Mouse (Mus musculus): Measurements from ENCODE around the gene Tmem14a.

Tmem14a gene

GRCm38 (mm10) chr1:21218489-21218919, at the start of gene Tmem14a:
Tmem14a (plus strand) TSS chr1:21218575.
- in situ Hi-C loops (cut with MboI, MseI): loop anchor here (10.0 kb wide), 2 partner anchors 264 to 746 kb away; partner anchors contain the start of genes Efhc1 and Kcnq5

DNA sequence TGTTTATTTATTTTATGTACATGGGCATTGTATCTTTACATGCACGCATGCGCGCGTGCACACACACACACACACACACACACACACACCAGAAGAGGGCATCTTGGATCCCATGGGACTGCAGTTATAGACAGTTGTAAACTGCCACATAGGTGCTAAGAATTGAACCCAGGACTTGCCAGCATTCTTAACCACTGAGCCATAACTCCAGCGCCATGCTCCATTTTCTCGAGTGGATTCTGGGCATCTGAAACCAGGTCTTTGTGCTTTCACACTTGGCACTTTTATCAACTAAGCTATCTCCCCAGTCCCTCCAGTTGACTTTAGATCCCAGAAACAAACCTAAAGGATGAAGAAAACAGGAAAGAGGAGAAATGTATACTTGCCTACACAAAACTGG, 33.2 kb upstream of the Tmem14a start:
- in situ Hi-C loops (cut with MboI, MseI): no loop called here

GRCm38 (mm10) chr1:21206241-21206640, 12.1 kb upstream of the Tmem14a start:
- in situ Hi-C loops (cut with MboI, MseI): no loop called here

DNA sequence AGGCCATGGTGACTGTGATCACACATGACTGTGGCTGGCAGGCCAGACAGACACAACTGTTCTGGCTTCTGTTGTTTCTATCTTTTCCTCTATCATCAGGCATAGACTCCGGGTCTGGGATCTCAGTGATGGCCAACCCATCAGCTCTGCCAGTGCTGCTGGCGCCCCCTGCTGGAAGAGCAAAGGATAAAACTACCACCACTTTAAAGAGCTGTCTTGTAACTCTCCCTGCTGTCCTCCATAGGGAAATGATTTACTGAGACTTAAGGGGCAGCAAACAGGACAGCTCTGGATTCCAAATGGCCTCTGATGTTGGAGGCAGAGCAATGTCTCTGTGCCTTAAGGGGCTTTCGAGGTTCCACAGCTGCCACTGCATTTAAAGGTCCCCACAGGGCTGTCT, 4.8 kb upstream of the Tmem14a start:
- in situ Hi-C loops (cut with MboI, MseI): loop anchor here (10.0 kb wide), 2 partner anchors 259 to 751 kb away; partner anchors contain the start of genes Efhc1 and Kcnq5

- in situ Hi-C loops (cut with MboI, MseI): loop anchor here (10.0 kb wide), 2 partner anchors 259 to 751 kb away; partner anchors contain the start of genes Efhc1 and Kcnq5
These were observed 4.2 kb upstream of the Tmem14a start for GRCm38 (mm10) chr1:21213991-21214692.

DNA sequence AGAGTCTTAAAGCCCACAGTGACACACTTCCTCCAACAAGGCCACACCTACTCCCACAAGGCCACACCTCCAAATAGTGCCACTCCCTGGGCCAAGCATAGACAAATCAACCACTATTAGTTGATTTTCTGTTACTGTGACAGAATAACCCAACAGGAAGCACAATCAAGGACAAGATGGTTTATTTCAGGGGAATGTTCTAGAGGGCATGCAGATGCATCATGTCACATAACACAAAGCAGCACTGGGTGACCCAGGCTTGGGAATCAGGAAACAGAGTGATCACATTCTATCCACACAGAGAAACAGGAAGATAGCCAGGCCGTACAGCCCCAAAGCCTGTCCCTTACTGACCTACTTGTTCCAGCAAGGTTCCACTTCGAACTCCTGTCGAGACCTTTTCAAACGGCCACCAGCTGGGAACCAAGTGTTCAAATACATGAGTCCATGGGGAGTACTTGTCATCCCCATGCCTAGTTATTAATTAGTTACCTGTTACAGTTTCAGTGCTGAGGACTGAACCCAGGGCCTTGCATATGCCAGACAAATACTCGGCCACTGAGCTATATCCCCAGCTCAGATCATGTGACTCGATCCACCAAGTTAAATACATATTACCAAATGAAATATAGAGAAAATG, 9.5 kb downstream of the Tmem14a start:
- in situ Hi-C loops (cut with MboI, MseI): loop anchor here (5.0 kb wide), 1 partner anchor 34 kb away; no protein-coding TSS in a partner anchor

DNA sequence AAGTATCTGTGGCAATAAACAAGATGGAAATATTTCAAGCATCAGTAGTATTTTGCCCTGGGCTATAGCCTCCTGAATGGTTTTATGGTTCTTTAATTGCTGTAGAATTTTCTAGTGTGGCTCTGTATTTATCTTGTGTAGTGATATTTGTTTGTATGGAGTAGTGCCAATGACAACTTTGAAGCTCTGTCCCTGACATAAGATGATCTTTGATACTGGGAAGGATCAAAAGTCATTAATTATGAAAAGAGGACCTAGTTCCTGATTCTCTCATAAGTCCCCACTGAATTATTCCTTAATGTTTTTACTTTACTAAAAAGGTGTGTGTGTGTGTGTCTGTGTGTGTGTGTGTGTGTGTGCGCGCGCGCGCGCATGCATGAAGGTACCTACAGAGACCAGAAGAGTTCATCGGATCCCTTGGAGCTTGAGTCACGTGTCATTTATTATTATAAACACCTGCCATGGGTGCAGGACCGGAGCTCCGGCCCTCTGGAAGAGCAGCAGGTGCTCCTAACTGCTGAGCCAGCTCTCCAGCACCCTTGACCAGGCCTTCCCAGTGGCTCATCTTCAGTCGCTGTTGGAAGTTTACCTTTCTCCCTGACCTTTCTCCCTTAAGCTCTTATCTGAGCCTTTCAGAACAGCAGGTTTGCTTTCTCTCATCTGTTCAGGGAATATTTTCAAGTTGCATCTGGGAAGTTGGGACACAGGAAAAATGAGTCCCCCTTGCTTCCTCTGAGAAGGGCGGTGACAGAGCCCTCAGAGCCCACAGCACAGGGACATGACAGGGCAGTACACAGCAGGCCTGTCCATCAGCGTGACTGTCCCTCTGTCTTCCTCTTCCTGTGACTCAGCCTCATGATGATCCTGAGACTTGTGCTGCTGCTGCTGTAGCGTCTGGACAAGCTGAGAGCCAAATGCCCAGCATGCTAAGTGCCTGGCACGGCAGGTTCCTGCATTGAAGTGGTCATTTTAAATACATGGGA, 10.7 kb downstream of the Tmem14a start:
- in situ Hi-C loops (cut with MboI, MseI): loop anchor here (5.0 kb wide), 1 partner anchor 33 kb away; no protein-coding TSS in a partner anchor

GRCm38 (mm10) chr1:21230376-21230775, 12.0 kb downstream of the Tmem14a start:
- in situ Hi-C loops (cut with MboI, MseI): no loop called here

DNA sequence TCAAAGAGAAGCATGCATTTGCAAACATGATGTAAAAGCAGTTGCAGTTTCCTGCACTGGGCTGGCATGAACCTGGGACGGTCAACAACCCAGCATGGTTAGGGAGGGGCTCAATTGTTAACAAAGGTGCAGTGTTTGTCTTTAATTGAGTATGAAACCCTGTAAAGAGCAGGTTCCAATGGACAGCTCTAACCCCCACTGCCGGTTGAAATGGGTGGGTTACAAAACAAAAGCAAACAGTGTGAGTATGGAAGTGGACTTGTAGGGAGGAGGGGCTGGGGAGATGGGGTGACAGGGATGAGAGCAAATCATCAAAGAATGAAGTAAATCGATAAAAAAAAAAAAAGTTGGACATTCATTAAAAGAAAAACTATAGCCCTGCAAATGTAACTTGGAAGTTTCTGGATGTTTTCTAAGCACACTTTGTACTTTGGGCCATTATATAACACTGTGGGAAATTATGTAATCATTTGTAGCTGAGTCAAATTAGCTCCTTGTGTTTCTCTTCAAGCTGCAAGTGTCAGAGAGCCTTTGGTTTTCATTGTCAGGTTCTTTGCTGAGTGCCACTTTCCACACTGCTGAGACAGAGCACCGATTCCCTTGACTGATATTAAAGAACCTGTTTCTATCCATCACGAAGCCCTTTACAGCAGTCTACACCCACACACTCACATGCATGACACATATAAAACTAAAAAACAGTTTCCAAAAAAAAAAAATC, 13.5 kb downstream of the Tmem14a start:
- in situ Hi-C loops (cut with MboI, MseI): no loop called here

DNA sequence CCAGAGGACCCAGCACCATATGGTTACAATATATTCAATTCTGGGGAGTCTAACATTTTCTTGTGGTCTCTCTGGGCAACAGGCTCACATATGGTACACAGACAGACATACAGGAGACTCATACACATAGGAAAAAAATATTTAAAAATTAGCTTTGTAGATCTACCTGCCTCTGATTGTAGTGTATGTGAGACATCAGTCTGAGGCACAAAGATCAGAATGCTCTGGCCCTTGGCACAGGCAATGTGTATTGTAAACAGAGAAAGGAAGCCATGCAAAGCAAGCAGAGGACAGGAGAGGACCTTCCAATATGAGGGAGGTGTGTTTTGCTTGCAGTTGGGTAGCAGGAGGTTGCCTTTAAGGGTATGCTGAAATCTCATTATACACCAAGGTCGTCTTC, 14.1 kb downstream of the Tmem14a start:
- in situ Hi-C loops (cut with MboI, MseI): no loop called here

- in situ Hi-C loops (cut with MboI, MseI): no loop called here
These were observed 17.0 kb downstream of the Tmem14a start for GRCm38 (mm10) chr1:21235359-21235758.

- in situ Hi-C loops (cut with MboI, MseI): no loop called here
These were observed 21.8 kb downstream of the Tmem14a start, which contains the start of gene Gsta3 for GRCm38 (mm10) chr1:21239911-21240898. Gsta3 (plus strand) TSS chr1:21240589.

DNA sequence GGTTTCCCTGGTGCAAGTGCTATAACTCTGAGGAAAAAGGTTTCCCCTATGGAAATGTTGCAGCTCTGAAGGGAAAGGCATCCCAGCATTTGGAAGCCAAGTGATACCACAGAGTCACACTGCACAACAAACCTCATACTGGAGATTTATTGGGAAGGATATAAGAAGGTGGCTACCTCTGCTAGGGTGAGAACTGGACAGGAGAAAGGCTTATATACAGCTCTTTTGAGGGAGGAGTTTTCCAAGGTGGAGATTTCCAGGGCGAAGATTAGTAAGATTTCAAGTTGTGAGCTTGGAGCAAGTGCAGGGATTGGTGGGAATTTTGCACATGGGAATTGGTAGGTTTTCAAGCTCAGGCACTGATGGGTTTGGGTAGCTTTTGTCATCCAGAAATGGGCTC, 22.7 kb downstream of the Tmem14a start:
- in situ Hi-C loops (cut with MboI, MseI): no loop called here

DNA sequence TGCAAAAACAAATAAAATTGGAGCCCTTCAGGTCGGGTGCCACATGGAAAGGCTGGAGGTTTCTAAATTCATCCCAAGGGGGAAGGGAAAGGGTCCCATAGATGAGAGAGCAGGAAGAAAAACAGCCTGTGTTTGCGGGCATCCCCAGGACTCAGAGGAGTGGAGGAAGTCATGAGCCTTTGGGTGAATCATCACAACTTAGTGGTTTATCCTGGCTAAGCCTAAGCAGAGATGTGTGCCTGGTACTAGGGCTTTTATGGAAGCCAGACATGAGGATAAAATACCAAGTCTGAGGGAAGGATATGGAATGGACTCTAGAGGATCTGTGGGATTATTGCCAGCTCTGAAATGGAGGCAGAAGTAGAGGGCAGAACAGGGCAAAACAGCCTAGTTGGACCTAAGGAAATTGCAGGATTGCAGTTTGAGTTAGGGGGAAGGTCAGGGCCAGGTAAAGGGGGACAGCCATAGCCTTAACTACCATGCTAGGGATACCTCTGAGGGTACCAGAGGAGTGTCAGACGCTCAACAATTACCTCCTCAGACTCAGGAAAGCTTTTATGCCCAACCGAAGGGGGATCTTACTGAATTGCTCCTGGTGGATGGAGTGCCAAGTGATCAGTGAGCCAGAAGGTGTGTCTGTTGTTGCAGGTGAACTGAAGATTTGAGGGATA, 26.1 kb downstream of the Tmem14a start:
- in situ Hi-C loops (cut with MboI, MseI): no loop called here

- in situ Hi-C loops (cut with MboI, MseI): no loop called here
These were observed 27.8 kb downstream of the Tmem14a start for GRCm38 (mm10) chr1:21246136-21246535.

GRCm38 (mm10) chr1:21247896-21248295, 29.5 kb downstream of the Tmem14a start:
- in situ Hi-C loops (cut with MboI, MseI): no loop called here

DNA sequence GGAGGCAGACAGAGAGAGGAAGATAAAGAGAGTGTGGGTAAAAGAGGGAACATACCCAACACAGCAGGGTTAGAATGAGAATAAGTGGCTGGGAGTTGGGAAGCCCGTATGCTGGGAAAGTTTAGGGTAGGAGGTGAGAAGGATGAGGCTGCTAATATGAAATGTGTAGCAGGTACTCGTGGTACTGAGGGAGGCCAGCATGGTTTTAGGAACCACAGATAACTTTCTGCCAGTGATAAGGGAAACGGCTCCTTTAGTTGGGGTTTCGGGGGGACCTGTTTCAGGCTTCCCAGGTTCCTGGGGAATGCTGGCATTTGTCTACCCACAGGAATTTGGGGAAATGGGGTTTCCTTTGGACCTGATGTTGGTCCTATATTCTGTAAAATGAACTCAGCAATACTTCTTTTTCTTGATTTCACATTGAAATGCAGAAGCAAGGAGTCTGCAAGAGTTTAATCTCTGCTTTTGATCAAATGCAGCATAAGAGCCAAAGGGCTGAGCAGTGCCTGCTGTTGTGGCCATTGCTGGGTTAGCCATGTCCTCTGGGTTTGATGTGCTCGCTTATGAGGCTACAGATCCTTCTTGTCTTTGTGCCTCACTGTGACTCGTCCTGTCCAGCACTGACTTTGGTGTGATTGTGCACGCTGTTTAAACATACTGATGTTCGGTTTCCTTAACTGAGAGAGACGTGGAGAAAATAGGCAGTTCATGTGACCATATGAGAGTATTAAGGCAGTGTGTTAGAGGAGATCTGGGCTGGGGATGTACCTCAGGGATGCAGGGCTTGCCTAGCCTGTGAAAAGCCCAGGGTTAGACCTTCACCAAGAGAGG, 30.4 kb downstream of the Tmem14a start:
- in situ Hi-C loops (cut with MboI, MseI): no loop called here

GRCm38 (mm10) chr1:21251661-21252060, 33.3 kb downstream of the Tmem14a start:
- in situ Hi-C loops (cut with MboI, MseI): no loop called here
